Mouse (Mus musculus): ENCODE measurements at regions not wholly inside any gene's neighbourhood (a gene's known extent, or its start where the extent isn't known, plus 50 kb on each side); places are given as distances from the start of the nearest gene placed in this dataset.

DNA sequence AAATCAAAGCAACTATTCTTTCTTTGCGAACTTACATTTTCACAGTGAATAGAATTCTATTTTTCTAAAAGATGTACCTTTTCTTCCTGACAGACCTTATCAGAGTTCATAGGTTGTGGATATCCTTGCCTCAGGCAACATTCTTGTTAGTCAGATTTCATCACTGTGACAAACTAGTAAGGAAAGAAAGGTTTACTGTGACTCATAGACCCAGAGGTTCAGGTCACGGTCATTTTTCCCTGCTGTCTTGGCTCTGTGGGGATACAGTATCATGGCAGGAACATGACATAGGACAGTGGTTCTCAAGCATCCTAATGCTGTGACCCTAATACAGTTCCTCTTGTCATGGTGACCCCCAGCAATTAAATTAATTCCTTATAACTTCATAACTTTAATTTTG is 78.4 kb upstream of the Akt3 start:
- TF ChIP-seq POLR2A (IDR thresholded peaks at IDR 0.05; ENCODE audit: control insufficient read depth, low read depth, low read length): no peak
- no peak for TF ChIP-seq CTCF (IDR thresholded peaks at IDR 0.05; ENCODE audit: control insufficient read depth, insufficient read depth, insufficient replicate concordance, low read depth, low read length)
- Histone ChIP-seq H3K4me1 (ENCODE audit: control insufficient read depth, insufficient read depth, low read length) (no peaks in the 10 kb centered on the region), H3K4me3 (ENCODE audit: control insufficient read depth, low read depth, low read length) (no peak overlapping the region), H3K27ac (ENCODE audit: control insufficient read depth, insufficient read depth, low read depth, low read length) (no peak overlapping the region), H3K36me3 (ENCODE audit: control insufficient read depth, insufficient read depth, low read length) (no peaks in the 10 kb centered on the region), H3K27me3 (ENCODE audit: control insufficient read depth, insufficient read depth, low read length) (no peaks in the 10 kb centered on the region)

DNA sequence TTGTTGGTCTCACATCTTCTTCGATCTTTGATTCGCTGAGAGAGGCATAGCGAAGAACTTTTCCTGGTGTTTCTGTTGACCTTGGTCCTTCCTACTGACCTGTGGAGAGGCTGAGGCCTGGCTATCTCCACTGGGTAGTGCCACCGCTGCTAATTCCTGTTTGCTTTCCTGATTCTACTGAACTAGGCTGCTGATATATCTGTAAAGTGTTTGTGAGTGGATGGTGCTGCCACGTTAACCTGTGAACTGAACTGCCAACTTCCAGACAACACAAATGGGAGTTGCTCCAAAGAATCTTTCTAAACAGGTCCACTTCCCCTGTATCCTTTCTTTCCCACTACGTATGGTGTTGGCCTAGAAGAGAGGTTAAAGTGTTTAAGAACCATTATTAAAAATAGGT is 78.0 kb upstream of the Akt3 start:
- TF ChIP-seq CTCF (IDR thresholded peaks at IDR 0.05; ENCODE audit: control insufficient read depth, insufficient read depth, insufficient replicate concordance, low read depth, low read length): no peak
- TF ChIP-seq POLR2A (IDR thresholded peaks at IDR 0.05; ENCODE audit: control insufficient read depth, low read depth, low read length): no peak
- Histone ChIP-seq H3K4me1 (ENCODE audit: control insufficient read depth, insufficient read depth, low read length) (no peaks in the 10 kb centered on the region), H3K27ac (ENCODE audit: control insufficient read depth, insufficient read depth, low read depth, low read length) (no peak overlapping the region)

GRCm38 (mm10) chr1:177323366-177323765 is 65.4 kb upstream of the Akt3 start:
- Histone ChIP-seq H3K27ac (ENCODE audit: control insufficient read depth, insufficient read depth, low read depth, low read length) (no peak overlapping the region), H3K27me3 (ENCODE audit: control insufficient read depth, insufficient read depth, low read length) (no peaks in the 10 kb centered on the region), H3K4me3 (ENCODE audit: control insufficient read depth, low read depth, low read length) (no peak overlapping the region), H3K36me3 (ENCODE audit: control insufficient read depth, insufficient read depth, low read length) (no peaks in the 10 kb centered on the region), H3K4me1 (ENCODE audit: control insufficient read depth, insufficient read depth, low read length) (peaks cover 2% of the 10 kb centered on the region; the same call in 1 of the 2 replicates)
- TF ChIP-seq POLR2A (IDR thresholded peaks at IDR 0.05; ENCODE audit: control insufficient read depth, low read depth, low read length) (no peak), CTCF (IDR thresholded peaks at IDR 0.05; ENCODE audit: control insufficient read depth, insufficient read depth, insufficient replicate concordance, low read depth, low read length) (no peak)

More for the DNA sequence above, 78.0 kb upstream of the Akt3 start:
- no peaks in the 10 kb centered on the region for H3K27me3 ChIP-seq (ENCODE audit: control insufficient read depth, insufficient read depth, low read length)
- H3K4me3 ChIP-seq (ENCODE audit: control insufficient read depth, low read depth, low read length): no peak overlapping the region
- no peaks in the 10 kb centered on the region for H3K36me3 ChIP-seq (ENCODE audit: control insufficient read depth, insufficient read depth, low read length)

GRCm38 (mm10) chr1:177322745-177323299 is 64.8 kb upstream of the Akt3 start:
- Histone ChIP-seq H3K4me3 (ENCODE audit: control insufficient read depth, low read depth, low read length) (peak overlapping the region; percentile 44), H3K36me3 (ENCODE audit: control insufficient read depth, insufficient read depth, low read length) (no peaks in the 10 kb centered on the region), H3K4me1 (ENCODE audit: control insufficient read depth, insufficient read depth, low read length) (peaks cover 2% of the 10 kb centered on the region; the same call in 1 of the 2 replicates), H3K27ac (ENCODE audit: control insufficient read depth, insufficient read depth, low read depth, low read length) (no peak overlapping the region), H3K27me3 (ENCODE audit: control insufficient read depth, insufficient read depth, low read length) (no peaks in the 10 kb centered on the region)
- TF ChIP-seq CTCF (IDR thresholded peaks at IDR 0.05; ENCODE audit: control insufficient read depth, insufficient read depth, insufficient replicate concordance, low read depth, low read length): no peak
- no peak for TF ChIP-seq POLR2A (IDR thresholded peaks at IDR 0.05; ENCODE audit: control insufficient read depth, low read depth, low read length)

DNA sequence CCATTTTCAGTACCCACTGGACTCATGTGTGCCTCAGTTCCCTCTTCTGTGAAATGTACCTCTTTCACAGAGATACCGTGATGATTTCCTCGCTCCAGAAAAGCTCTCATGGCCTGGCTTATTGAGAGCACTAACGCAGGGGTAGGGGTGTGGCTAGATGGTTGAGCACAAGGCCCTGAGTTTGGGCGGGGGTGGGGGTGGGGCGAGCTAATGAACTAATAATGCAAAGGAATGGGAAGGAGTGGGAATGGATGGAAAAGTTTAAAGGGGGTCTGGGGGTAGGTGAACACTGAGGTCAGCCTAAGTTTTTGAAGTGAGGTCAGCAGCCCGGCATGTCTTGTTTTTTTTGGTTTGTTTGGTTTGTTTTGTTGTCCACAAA is 64.3 kb upstream of the Akt3 start:
- Histone ChIP-seq H3K36me3 (ENCODE audit: control insufficient read depth, insufficient read depth, low read length) (no peaks in the 10 kb centered on the region), H3K27ac (ENCODE audit: control insufficient read depth, insufficient read depth, low read depth, low read length) (no peak overlapping the region), H3K27me3 (ENCODE audit: control insufficient read depth, insufficient read depth, low read length) (no peaks in the 10 kb centered on the region), H3K4me3 (ENCODE audit: control insufficient read depth, low read depth, low read length) (peak overlapping the region; percentile 44; the same call in 1 of the 2 replicates), H3K4me1 (ENCODE audit: control insufficient read depth, insufficient read depth, low read length) (peaks cover 2% of the 10 kb centered on the region; the same call in 1 of the 2 replicates)
- no peak for TF ChIP-seq CTCF (IDR thresholded peaks at IDR 0.05; ENCODE audit: control insufficient read depth, insufficient read depth, insufficient replicate concordance, low read depth, low read length)
- TF ChIP-seq POLR2A (IDR thresholded peaks at IDR 0.05; ENCODE audit: control insufficient read depth, low read depth, low read length): no peak

GRCm38 (mm10) chr1:177321655-177322306 is 63.8 kb upstream of the Akt3 start:
- no peak overlapping the region for H3K4me3 ChIP-seq (ENCODE audit: control insufficient read depth, low read depth, low read length)
- H3K36me3 ChIP-seq (ENCODE audit: control insufficient read depth, insufficient read depth, low read length): no peaks in the 10 kb centered on the region
- no peak for TF ChIP-seq CTCF (IDR thresholded peaks at IDR 0.05; ENCODE audit: control insufficient read depth, insufficient read depth, insufficient replicate concordance, low read depth, low read length)
- H3K27me3 ChIP-seq (ENCODE audit: control insufficient read depth, insufficient read depth, low read length): no peaks in the 10 kb centered on the region
- peaks cover 2% of the 10 kb centered on the region; the same call in 1 of the 2 replicates for H3K4me1 ChIP-seq (ENCODE audit: control insufficient read depth, insufficient read depth, low read length)
- no peak overlapping the region for H3K27ac ChIP-seq (ENCODE audit: control insufficient read depth, insufficient read depth, low read depth, low read length)

- Histone ChIP-seq H3K4me1 (ENCODE audit: control insufficient read depth, insufficient read depth, low read length) (no peaks in the 10 kb centered on the region), H3K4me3 (ENCODE audit: control insufficient read depth, low read depth, low read length) (no peak overlapping the region), H3K27ac (ENCODE audit: control insufficient read depth, insufficient read depth, low read depth, low read length) (peak overlapping the region; percentile 15; the same call in 1 of the 2 replicates), H3K27me3 (ENCODE audit: control insufficient read depth, insufficient read depth, low read length) (no peaks in the 10 kb centered on the region), H3K36me3 (ENCODE audit: control insufficient read depth, insufficient read depth, low read length) (no peaks in the 10 kb centered on the region)
- no peak for TF ChIP-seq POLR2A (IDR thresholded peaks at IDR 0.05; ENCODE audit: control insufficient read depth, low read depth, low read length)
- TF ChIP-seq CTCF (IDR thresholded peaks at IDR 0.05; ENCODE audit: control insufficient read depth, insufficient read depth, insufficient replicate concordance, low read depth, low read length): no peak
Observed at GRCm38 (mm10) chr1:177308213-177308872, 50.3 kb upstream of the Akt3 start.

Measured in testis, adult 2 months (tissue).